Mouse (Mus musculus): ENCODE results near the gene Kcnk2.
A peak's percentile ranks its signal among the peaks of the same experiment; 100 is the strongest.

Kcnk2 gene

GRCm38 (mm10) chr1:189402223-189402943 lies at the start of gene Kcnk2:
TSS of gene Kcnk2 (minus strand) at chr1:189402273.
- peak; percentile 40 for DNase-seq

GRCm38 (mm10) chr1:189440741-189441140 lies 38.7 kb upstream of the Kcnk2 start:
- no peak for DNase-seq

GRCm38 (mm10) chr1:189437126-189437525 lies 35.1 kb upstream of the Kcnk2 start:
- DNase-seq, result no peak

GRCm38 (mm10) chr1:189435452-189435851 lies 33.4 kb upstream of the Kcnk2 start:
- no peak for DNase-seq

GRCm38 (mm10) chr1:189431479-189431878 lies 29.4 kb upstream of the Kcnk2 start:
- no peak for DNase-seq

- peak; percentile 70 for DNase-seq
These were observed 28.5 kb upstream of the Kcnk2 start for GRCm38 (mm10) chr1:189430534-189430933.

GRCm38 (mm10) chr1:189429566-189429965 lies 27.5 kb upstream of the Kcnk2 start:
- no peak for DNase-seq

GRCm38 (mm10) chr1:189426252-189426651 lies 24.2 kb upstream of the Kcnk2 start:
- DNase-seq, result no peak

- no peak for DNase-seq
These were observed 17.8 kb upstream of the Kcnk2 start for GRCm38 (mm10) chr1:189419914-189420313.

GRCm38 (mm10) chr1:189409906-189410305 lies 7.8 kb upstream of the Kcnk2 start:
- no peak for DNase-seq

GRCm38 (mm10) chr1:189405221-189405620 lies 3.1 kb upstream of the Kcnk2 start:
- DNase-seq, result no peak

- peak; percentile 53 for DNase-seq
These were observed 1.5 kb upstream of the Kcnk2 start for GRCm38 (mm10) chr1:189403546-189403945.

- DNase-seq, result peak; percentile 34
These were observed 1.1 kb upstream of the Kcnk2 start for GRCm38 (mm10) chr1:189403139-189403538.

GRCm38 (mm10) chr1:189386848-189387247 lies 15.2 kb downstream of the Kcnk2 start:
- no peak for DNase-seq

- no peak for DNase-seq
These were observed 15.9 kb downstream of the Kcnk2 start for GRCm38 (mm10) chr1:189386141-189386540.

- no peak for DNase-seq
These were observed 34.4 kb downstream of the Kcnk2 start for GRCm38 (mm10) chr1:189367722-189368121.

GRCm38 (mm10) chr1:189364188-189364587 lies 37.9 kb downstream of the Kcnk2 start:
- no peak for DNase-seq

- DNase-seq, result no peak
These were observed 39.5 kb downstream of the Kcnk2 start for GRCm38 (mm10) chr1:189362579-189362978.

- DNase-seq, result no peak
These were observed 42.4 kb downstream of the Kcnk2 start for GRCm38 (mm10) chr1:189359699-189360098.

GRCm38 (mm10) chr1:189353887-189354286 lies 48.2 kb downstream of the Kcnk2 start:
- no peak for DNase-seq

GRCm38 (mm10) chr1:189351804-189352203 lies 50.3 kb downstream of the Kcnk2 start:
- no peak for DNase-seq

GRCm38 (mm10) chr1:189349205-189349604 lies 52.9 kb downstream of the Kcnk2 start:
- no peak for DNase-seq

GRCm38 (mm10) chr1:189345166-189345565 lies 56.9 kb downstream of the Kcnk2 start:
- no peak for DNase-seq

- peak; percentile 57 for DNase-seq
These were observed 58.5 kb downstream of the Kcnk2 start for GRCm38 (mm10) chr1:189343301-189344251.
